26 mouse cellular contexts compared by ENCODE assay signal in the genomic region with DNA sequence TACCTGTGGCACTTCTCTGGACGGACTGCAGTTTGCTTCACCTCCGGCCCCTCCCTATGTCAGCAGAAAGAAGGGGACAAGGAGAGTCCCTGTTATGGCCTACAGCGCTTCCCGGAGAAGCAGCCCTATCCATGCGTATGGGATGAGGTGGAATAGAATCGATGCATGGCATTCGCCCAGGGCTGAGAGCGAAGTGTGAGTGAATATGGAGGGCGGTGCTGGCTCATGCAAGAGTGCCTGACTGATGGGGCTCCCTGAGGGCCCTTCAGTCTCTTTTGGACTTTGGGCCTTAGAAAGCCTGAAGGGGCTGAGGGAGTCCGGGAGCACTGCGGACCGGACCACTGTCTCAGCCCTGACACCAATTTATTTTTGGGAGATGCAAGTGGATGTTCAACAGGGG.
A peak's percentile ranks its signal among the peaks of the same experiment; 100 is the strongest.
DNase-seq lines count a peak whose midpoint lies in the region; ATAC-seq and TF ChIP-seq lines count a peak whose summit lies in the region.
"Had no signal": no experiment of that assay in that cellular context is flagged by ENCODE, and none has a peak within 500 bp of the region (broad histone marks: within the 10 kb centered on the region; RNA-seq: fewer than 3 reads in every experiment).

No protein-coding gene starts in this region.

- 0 out of 2 replicates have a peak overlapping the region, but pooled peaks have one; percentile 33 for H3K27ac ChIP-seq in forebrain, embryonic 12.5 days
- H3K27ac ChIP-seq in forebrain, embryonic 13.5 days, result no peak overlapping the region; the same call in 1 of the 2 replicates
- H3K27ac ChIP-seq in kidney, embryonic 15.5 days, result peak overlapping the region; percentile 79
- no peak overlapping the region for H3K27ac ChIP-seq in kidney, adult 2 months (ENCODE audit: insufficient read depth, low read depth, low read length)
- peak overlapping the region; percentile 55; the same call in 1 of the 2 replicates for H3K27ac ChIP-seq in midbrain, embryonic 10.5 days (replicated peaks)
- no peak overlapping the region for H3K27ac ChIP-seq in midbrain, embryonic 15.5 days
- H3K27ac ChIP-seq in limb, embryonic 14.5 days (replicated peaks; ENCODE audit: low read depth, low read length), result peak overlapping the region; percentile 28; the same call in 1 of the 2 replicates
- no peak overlapping the region for H3K27ac ChIP-seq in neural tube, embryonic 15.5 days (replicated peaks)
- H3K27ac ChIP-seq: embryonic facial prominence, embryonic 13.5 days; heart, adult 2 months; hindbrain, postnatal 0 days; layer of hippocampus, adult 2 months; liver, embryonic 14.5 days; macrophage; midbrain, embryonic 12.5 days had no signal

- 84% methylated on average over 12 of the region's 12 CpGs for WGBS in forebrain, embryonic 12.5 days
- WGBS in forebrain, embryonic 13.5 days, result 86% methylated on average over 12 of the region's 12 CpGs
- 80% methylated on average over 12 of the region's 12 CpGs for WGBS in kidney, embryonic 15.5 days
- WGBS in kidney, adult 2 months, result 82% methylated on average over 12 of the region's 12 CpGs
- WGBS in midbrain, embryonic 10.5 days, result 90% methylated on average over 12 of the region's 12 CpGs
- 86% methylated on average over 12 of the region's 12 CpGs for WGBS in midbrain, embryonic 15.5 days
- 70% methylated on average over 12 of the region's 12 CpGs for WGBS in limb, embryonic 14.5 days
- 66% methylated on average over 12 of the region's 12 CpGs for WGBS in neural tube, embryonic 15.5 days

- no peaks in the 10 kb centered on the region for H3K9me3 ChIP-seq in forebrain, embryonic 12.5 days
- no peaks in the 10 kb centered on the region for H3K9me3 ChIP-seq in forebrain, embryonic 13.5 days (replicated peaks)
- H3K9me3 ChIP-seq in kidney, embryonic 15.5 days (replicated peaks), result no peaks in the 10 kb centered on the region
- H3K9me3 ChIP-seq in midbrain, embryonic 10.5 days (replicated peaks), result no peaks in the 10 kb centered on the region
- no peaks in the 10 kb centered on the region for H3K9me3 ChIP-seq in midbrain, embryonic 15.5 days
- H3K9me3 ChIP-seq in limb, embryonic 14.5 days (ENCODE audit: control insufficient read depth, low read length), result no peaks in the 10 kb centered on the region
- H3K9me3 ChIP-seq in neural tube, embryonic 15.5 days (replicated peaks), result no peaks in the 10 kb centered on the region
- H3K9me3 ChIP-seq: embryonic facial prominence, embryonic 13.5 days; midbrain, embryonic 12.5 days had no signal

- no peaks in the 10 kb centered on the region for H3K36me3 ChIP-seq in forebrain, embryonic 12.5 days (replicated peaks)
- H3K36me3 ChIP-seq in forebrain, embryonic 13.5 days (ENCODE audit: poor library complexity, severe bottlenecking), result no peaks in the 10 kb centered on the region
- 0 out of 2 replicates have a peak, but pooled peaks cover 5% of the 10 kb centered on the region for H3K36me3 ChIP-seq in kidney, embryonic 15.5 days
- no peaks in the 10 kb centered on the region for H3K36me3 ChIP-seq in kidney, adult 2 months (ENCODE audit: control insufficient read depth, insufficient read depth, low read length)
- H3K36me3 ChIP-seq in midbrain, embryonic 10.5 days, result no peaks in the 10 kb centered on the region
- no peaks in the 10 kb centered on the region for H3K36me3 ChIP-seq in midbrain, embryonic 15.5 days (replicated peaks)
- no peaks in the 10 kb centered on the region for H3K36me3 ChIP-seq in limb, embryonic 14.5 days (ENCODE audit: control insufficient read depth, insufficient read depth, low read length)
- H3K36me3 ChIP-seq in neural tube, embryonic 15.5 days, result no peaks in the 10 kb centered on the region
- H3K36me3 ChIP-seq: embryonic facial prominence, embryonic 13.5 days; midbrain, embryonic 12.5 days had no signal

- H3K4me1 ChIP-seq in forebrain, embryonic 12.5 days, result peaks cover 32% of the 10 kb centered on the region
- peaks cover 46% of the 10 kb centered on the region for H3K4me1 ChIP-seq in forebrain, embryonic 13.5 days
- peaks cover 67% of the 10 kb centered on the region for H3K4me1 ChIP-seq in kidney, embryonic 15.5 days
- no peaks in the 10 kb centered on the region for H3K4me1 ChIP-seq in kidney, adult 2 months (ENCODE audit: control insufficient read depth, insufficient read depth, low read length)
- peaks cover 32% of the 10 kb centered on the region for H3K4me1 ChIP-seq in midbrain, embryonic 10.5 days
- H3K4me1 ChIP-seq in midbrain, embryonic 15.5 days, result peaks cover 27% of the 10 kb centered on the region
- H3K4me1 ChIP-seq in limb, embryonic 14.5 days (ENCODE audit: control insufficient read depth, insufficient read depth, low read length), result peaks cover 33% of the 10 kb centered on the region
- H3K4me1 ChIP-seq in neural tube, embryonic 15.5 days, result peaks cover 33% of the 10 kb centered on the region

- no peak for TF ChIP-seq CTCF in kidney, adult 2 months (conservative IDR thresholded peaks at IDR 0.05; ENCODE audit: insufficient read depth, insufficient read length, low read depth, low read length)

- H3K27me3 ChIP-seq in forebrain, embryonic 12.5 days, result peaks cover 10% of the 10 kb centered on the region; the same call in 1 of the 2 replicates
- no peaks in the 10 kb centered on the region for H3K27me3 ChIP-seq in forebrain, embryonic 13.5 days
- H3K27me3 ChIP-seq in kidney, embryonic 15.5 days, result no peaks in the 10 kb centered on the region
- no peaks in the 10 kb centered on the region for H3K27me3 ChIP-seq in kidney, adult 2 months (replicated peaks; ENCODE audit: control insufficient read depth, insufficient read depth, low read length)
- peaks cover 39% of the 10 kb centered on the region for H3K27me3 ChIP-seq in midbrain, embryonic 10.5 days (ENCODE audit: low read depth, poor library complexity, severe bottlenecking)
- 0 out of 2 replicates have a peak, but pooled peaks cover 3% of the 10 kb centered on the region for H3K27me3 ChIP-seq in midbrain, embryonic 15.5 days (replicated peaks)
- H3K27me3 ChIP-seq in limb, embryonic 14.5 days (ENCODE audit: control insufficient read depth, insufficient read depth, low read length), result no peaks in the 10 kb centered on the region
- H3K27me3 ChIP-seq in neural tube, embryonic 15.5 days (replicated peaks), result no peaks in the 10 kb centered on the region
- H3K27me3 ChIP-seq: embryonic facial prominence, embryonic 13.5 days; Patski had no signal

- DNase-seq in kidney, adult 2 months, result no peak
- no peak for DNase-seq in midbrain, embryonic 10.5 days (ENCODE audit: low spot score)
- no peak for DNase-seq in limb, embryonic 14.5 days (ENCODE audit: low spot score)
- DNase-seq: adrenal gland, postnatal 10 days; cerebellum, adult 9-11 months; gastrocnemius, postnatal 14 days; heart, adult 2 months; heart, postnatal 4 days; kidney, adult 9 months; layer of hippocampus, postnatal 36 days; retina, postnatal 1 day; right cerebral cortex, postnatal 4 days; thymus, adult 2 months had no signal

- no peak overlapping the region for H3K9ac ChIP-seq in forebrain, embryonic 12.5 days
- H3K9ac ChIP-seq in forebrain, embryonic 13.5 days, result no peak overlapping the region
- H3K9ac ChIP-seq in kidney, embryonic 15.5 days, result no peak overlapping the region
- no peak overlapping the region for H3K9ac ChIP-seq in midbrain, embryonic 15.5 days
- no peak overlapping the region for H3K9ac ChIP-seq in limb, embryonic 14.5 days (ENCODE audit: low read depth, low read length, severe bottlenecking)
- H3K9ac ChIP-seq in neural tube, embryonic 15.5 days (replicated peaks), result no peak overlapping the region
- H3K9ac ChIP-seq: embryonic facial prominence, embryonic 13.5 days; liver, embryonic 14.5 days; midbrain, embryonic 12.5 days had no signal

- no peak overlapping the region for H3K4me3 ChIP-seq in forebrain, embryonic 12.5 days (replicated peaks)
- H3K4me3 ChIP-seq in forebrain, embryonic 13.5 days, result no peak overlapping the region
- no peak overlapping the region for H3K4me3 ChIP-seq in kidney, embryonic 15.5 days (replicated peaks)
- no peak overlapping the region for H3K4me3 ChIP-seq in kidney, adult 2 months (ENCODE audit: insufficient read depth, low read depth, low read length)
- H3K4me3 ChIP-seq in midbrain, embryonic 10.5 days, result no peak overlapping the region
- no peak overlapping the region for H3K4me3 ChIP-seq in midbrain, embryonic 15.5 days
- H3K4me3 ChIP-seq in limb, embryonic 14.5 days (replicated peaks; ENCODE audit: low read length), result no peak overlapping the region
- H3K4me3 ChIP-seq in neural tube, embryonic 15.5 days (replicated peaks), result no peak overlapping the region
- H3K4me3 ChIP-seq: embryonic facial prominence, embryonic 13.5 days; heart, adult 2 months; layer of hippocampus, adult 2 months; midbrain, embryonic 12.5 days had no signal

- H3K4me2 ChIP-seq in forebrain, embryonic 12.5 days, result no peak overlapping the region
- H3K4me2 ChIP-seq in forebrain, embryonic 13.5 days, result no peak overlapping the region
- H3K4me2 ChIP-seq in kidney, embryonic 15.5 days, result no peak overlapping the region
- no peak overlapping the region for H3K4me2 ChIP-seq in midbrain, embryonic 15.5 days
- H3K4me2 ChIP-seq in limb, embryonic 14.5 days (replicated peaks; ENCODE audit: low read depth, low read length, severe bottlenecking), result peak overlapping the region; percentile 13; the same call in 1 of the 2 replicates
- H3K4me2 ChIP-seq in neural tube, embryonic 15.5 days, result no peak overlapping the region
- H3K4me2 ChIP-seq: embryonic facial prominence, embryonic 13.5 days; midbrain, embryonic 12.5 days had no signal

- no peak for TF ChIP-seq POLR2A in kidney, adult 2 months (IDR thresholded peaks at IDR 0.05; ENCODE audit: low read depth, low read length)
- no peak for TF ChIP-seq POLR2A in limb, embryonic 14.5 days (IDR thresholded peaks at IDR 0.05; ENCODE audit: borderline replicate concordance, extremely low read depth, insufficient read depth, insufficient read length)

- no peak for ATAC-seq in forebrain, embryonic 12.5 days (ENCODE audit: low FRiP score)
- no peak for ATAC-seq in forebrain, embryonic 13.5 days
- peak; percentile 12; the same call in 1 of the 2 replicates for ATAC-seq in kidney, embryonic 15.5 days (replicated peaks; ENCODE audit: low FRiP score)
- no peak for ATAC-seq in midbrain, embryonic 15.5 days (replicated peaks)
- no peak for ATAC-seq in limb, embryonic 14.5 days (ENCODE audit: low FRiP score, low read depth)
- no peak for ATAC-seq in neural tube, embryonic 15.5 days (ENCODE audit: low FRiP score)
- ATAC-seq: CD4-positive, CD25-positive, alpha-beta regulatory T cell, adult 4 months; hindbrain, postnatal 0 days; Patski had no signal

Comparison
In these comparisons a context has a peak if more than half of its experiments do, and no peak if none do; other contexts are left out.
1. H3K27ac ChIP-seq: peak in forebrain, embryonic 12.5 days (single experiment), kidney, embryonic 15.5 days (single experiment), midbrain, embryonic 10.5 days (single experiment) and limb, embryonic 14.5 days (single experiment); none in forebrain, embryonic 13.5 days (single experiment), kidney, adult 2 months (single experiment), midbrain, embryonic 15.5 days (single experiment) and neural tube, embryonic 15.5 days (single experiment).